Comparison of ENCODE assay signal across 8 mouse cellular contexts in the genomic region with DNA sequence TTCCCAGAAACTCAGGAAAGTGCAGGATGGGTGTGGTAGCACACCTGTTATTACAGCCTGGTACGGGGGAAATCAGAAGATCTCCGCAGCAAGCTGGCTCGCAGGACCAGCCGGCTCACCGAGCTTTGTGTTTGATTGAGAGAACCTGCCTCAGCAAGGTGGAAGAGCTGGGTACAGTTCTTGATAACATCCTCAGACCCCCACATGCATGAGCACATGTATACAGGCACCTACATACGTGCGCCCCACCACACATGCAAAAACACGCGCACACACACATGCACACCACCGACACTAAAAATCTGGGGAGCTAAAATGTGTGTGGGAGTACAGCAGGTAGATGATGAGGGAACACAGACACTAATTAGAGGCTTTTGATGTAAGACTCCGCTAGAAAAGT. TPM values are rescaled to one million over a fixed set of nuclear protein-coding genes. Genes with fewer than 3 reads are reported as not detected.
DNase-seq lines count a peak whose midpoint lies in the region; ATAC-seq and TF ChIP-seq lines count a peak whose summit lies in the region.

No protein-coding gene starts in this region.

- H3K4me1 ChIP-seq in kidney, postnatal 0 days (replicated peaks; ENCODE audit: insufficient read depth, low read length), result 0 out of 2 replicates have a peak, but pooled peaks cover 7% of the 10 kb centered on the region
- peaks cover 12% of the 10 kb centered on the region for H3K4me1 ChIP-seq in embryonic facial prominence, embryonic 14.5 days (ENCODE audit: control insufficient read depth, insufficient read depth, low read length)
- 0 out of 2 replicates have a peak, but pooled peaks cover 13% of the 10 kb centered on the region for H3K4me1 ChIP-seq in intestine, embryonic 16.5 days (ENCODE audit: control insufficient read depth, insufficient read depth, low read length)
- peaks cover 18% of the 10 kb centered on the region for H3K4me1 ChIP-seq in neural tube, embryonic 12.5 days

- no peak for DNase-seq in kidney, postnatal 0 days (ENCODE audit: low spot score)
- no peak for DNase-seq in kidney, adult 11 months
- DNase-seq in embryonic facial prominence, embryonic 14.5 days (ENCODE audit: low spot score), result no peak
- no peak for DNase-seq in spleen, adult 12 weeks (ENCODE audit: low spot score)
- DNase-seq in right cerebral cortex, adult 2 months (ENCODE audit: low spot score in 2 of 2), result no peak
- no peak for DNase-seq in cerebellum, postnatal 14 days

- no peak for ATAC-seq in kidney, postnatal 0 days (replicated peaks; ENCODE audit: low FRiP score, low read depth)
- ATAC-seq in embryonic facial prominence, embryonic 14.5 days (ENCODE audit: low read depth), result no peak
- peak; percentile 23; the same call in 1 of the 2 replicates for ATAC-seq in intestine, embryonic 16.5 days
- ATAC-seq in neural tube, embryonic 12.5 days (ENCODE audit: low FRiP score, low read depth), result no peak

- H3K27ac ChIP-seq in kidney, postnatal 0 days, result no peak overlapping the region
- H3K27ac ChIP-seq in embryonic facial prominence, embryonic 14.5 days (replicated peaks; ENCODE audit: low read depth, low read length), result no peak overlapping the region
- peak overlapping the region; percentile 17 for H3K27ac ChIP-seq in intestine, embryonic 16.5 days (ENCODE audit: low read length)
- no peak overlapping the region for H3K27ac ChIP-seq in neural tube, embryonic 12.5 days

- H3K9ac ChIP-seq in kidney, postnatal 0 days (ENCODE audit: low read depth, low read length), result no peak overlapping the region
- H3K9ac ChIP-seq in embryonic facial prominence, embryonic 14.5 days (ENCODE audit: low read depth, low read length), result peak overlapping the region; percentile 71
- peak overlapping the region; percentile 86 for H3K9ac ChIP-seq in intestine, embryonic 16.5 days (ENCODE audit: low read depth, low read length)
- peak overlapping the region; percentile 75 for H3K9ac ChIP-seq in neural tube, embryonic 12.5 days

- WGBS in kidney, postnatal 0 days, result 79% methylated on average over 11 of the region's 11 CpGs
- 74% methylated on average over 11 of the region's 11 CpGs for WGBS in embryonic facial prominence, embryonic 14.5 days
- 70% methylated on average over 11 of the region's 11 CpGs for WGBS in intestine, embryonic 16.5 days
- 82% methylated on average over 11 of the region's 11 CpGs for WGBS in neural tube, embryonic 12.5 days

- no peak for TF ChIP-seq CTCF in kidney, postnatal 0 days (IDR thresholded peaks at IDR 0.05; ENCODE audit: low read depth)

- H3K27me3 ChIP-seq in kidney, postnatal 0 days (ENCODE audit: insufficient read depth, low read length), result no peaks in the 10 kb centered on the region
- H3K27me3 ChIP-seq in embryonic facial prominence, embryonic 14.5 days (replicated peaks; ENCODE audit: control insufficient read depth, insufficient read depth, low read length), result no peaks in the 10 kb centered on the region; the same call in 1 of the 2 replicates
- no peaks in the 10 kb centered on the region for H3K27me3 ChIP-seq in intestine, embryonic 16.5 days (replicated peaks; ENCODE audit: control insufficient read depth, insufficient read depth, low read length)
- H3K27me3 ChIP-seq in neural tube, embryonic 12.5 days (replicated peaks), result no peaks in the 10 kb centered on the region

- H3K4me2 ChIP-seq in kidney, postnatal 0 days (ENCODE audit: low read length), result peak overlapping the region; percentile 97
- H3K4me2 ChIP-seq in embryonic facial prominence, embryonic 14.5 days (ENCODE audit: low read depth, low read length), result peak overlapping the region; percentile 95
- H3K4me2 ChIP-seq in intestine, embryonic 16.5 days (ENCODE audit: low read depth, low read length), result peak overlapping the region; percentile 79
- H3K4me2 ChIP-seq in neural tube, embryonic 12.5 days (replicated peaks), result peak overlapping the region; percentile 90

- H3K9me3 ChIP-seq in kidney, postnatal 0 days (replicated peaks; ENCODE audit: low read length), result no peaks in the 10 kb centered on the region
- no peaks in the 10 kb centered on the region for H3K9me3 ChIP-seq in embryonic facial prominence, embryonic 14.5 days (ENCODE audit: control insufficient read depth, low read length)
- no peaks in the 10 kb centered on the region for H3K9me3 ChIP-seq in intestine, embryonic 16.5 days (ENCODE audit: control insufficient read depth, low read length)
- no peaks in the 10 kb centered on the region for H3K9me3 ChIP-seq in neural tube, embryonic 12.5 days

- H3K4me3 ChIP-seq in kidney, postnatal 0 days (replicated peaks; ENCODE audit: low read depth, low read length), result peak overlapping the region; percentile 66; the same call in 1 of the 2 replicates
- peak overlapping the region; percentile 79 for H3K4me3 ChIP-seq in embryonic facial prominence, embryonic 14.5 days (ENCODE audit: low read depth, low read length)
- peak overlapping the region; percentile 82 for H3K4me3 ChIP-seq in intestine, embryonic 16.5 days (ENCODE audit: low read length)
- H3K4me3 ChIP-seq in neural tube, embryonic 12.5 days, result peak overlapping the region; percentile 73

- no peaks in the 10 kb centered on the region for H3K36me3 ChIP-seq in kidney, postnatal 0 days (ENCODE audit: insufficient read depth, low read length)
- H3K36me3 ChIP-seq in embryonic facial prominence, embryonic 14.5 days (ENCODE audit: control insufficient read depth, insufficient read depth, low read length), result no peaks in the 10 kb centered on the region; the same call in 1 of the 2 replicates
- no peaks in the 10 kb centered on the region for H3K36me3 ChIP-seq in intestine, embryonic 16.5 days (ENCODE audit: control insufficient read depth, insufficient read depth, low read length)
- peaks cover 17% of the 10 kb centered on the region for H3K36me3 ChIP-seq in neural tube, embryonic 12.5 days

RNA-seq across cellular contexts. Expression of gene Daglb, which starts 0.7 kb away (rescaled TPM):
- polyA plus RNA-seq in kidney, postnatal 0 days (2015; fragmentation: Nextera tagmentation; extraction: Ambion mirVana), result 4.9 and 5.2 TPM in 2 replicates
- 7.6 and 8.5 TPM in 2 replicates for polyA plus RNA-seq in embryonic facial prominence, embryonic 14.5 days (2014; fragmentation: Nextera tagmentation; extraction: Ambion mirVana)
- 16.2 and 18.5 TPM in 2 replicates for polyA plus RNA-seq in intestine, embryonic 16.5 days (2015; fragmentation: Nextera tagmentation; extraction: Ambion mirVana)
- 14.8 and 16.3 TPM in 2 replicates for polyA plus RNA-seq in neural tube, embryonic 12.5 days (2016; fragmentation: Nextera tagmentation; extraction: Ambion mirVana)
